Mouse (Mus musculus) liver, embryonic 16.5 days (tissue): ENCODE results near the gene Nhsl2. TPM values are rescaled to one million over a fixed set of nuclear protein-coding genes. Genes with fewer than 3 reads are reported as not detected.

Source experiments
- ATAC-seq: fragments of 200-750 bp; cut with Nextera tagmentation; 2 replicates; pipeline ENCODE4 v1.8.0; 2017; ENCODE audit warnings: low read depth, mild to moderate bottlenecking, moderate number of reproducible peaks, moderate library complexity
- H3K27ac ChIP-seq: fragments of 300-500 bp; sonication (generic); 2 replicates; pipeline ENCODE4 v1.5.1; 2014; ENCODE audit warnings: mild to moderate bottlenecking, low read length
- H3K27me3 ChIP-seq: fragments of 300-500 bp; sonication (generic); 2 replicates; pipeline ENCODE4 v1.6.1; 2014; ENCODE audit warnings: low read depth, low read length, mixed read lengths; ENCODE audit not compliant: control insufficient read depth, insufficient read depth
- H3K36me3 ChIP-seq: fragments of 300-500 bp; sonication (generic); 2 replicates; pipeline ENCODE4 v1.6.1; 2014; ENCODE audit warnings: mild to moderate bottlenecking; ENCODE audit not compliant: control insufficient read depth, insufficient read depth
- H3K4me1 ChIP-seq: fragments of 300-500 bp; sonication (generic); 2 replicates; pipeline ENCODE4 v1.6.1; 2014; ENCODE audit warnings: low read depth, low read length, mixed read lengths; ENCODE audit not compliant: control insufficient read depth
- H3K4me2 ChIP-seq: fragments of 300-500 bp; sonication (generic); 2 replicates; pipeline ENCODE4 v1.6.1; 2014; ENCODE audit warnings: low read depth, low read length, mixed read lengths
- H3K4me3 ChIP-seq: fragments of 300-500 bp; sonication (generic); 2 replicates; pipeline ENCODE4 v1.5.1; 2014; ENCODE audit warnings: low read depth, mild to moderate bottlenecking, low read length
- H3K9ac ChIP-seq: fragments of 300-500 bp; sonication (generic); 2 replicates; pipeline ENCODE4 v1.6.1; 2014; ENCODE audit warnings: low read depth, low read length
- H3K9me3 ChIP-seq: fragments of 300-500 bp; sonication (generic); replicated peaks from 2 replicates; pipeline ENCODE4 v1.6.1; 2016; ENCODE audit warnings: low read length; ENCODE audit not compliant: control insufficient read depth
- WGBS: fragments of 180-500 bp; shearing (Covaris S2); extraction: QIAGEN DNeasy Blood & Tissue Kit; methylation state at CpG from one replicate; pipeline ENCODE4 v1.1.7; 2014; ENCODE audit not compliant: insufficient replicate concordance; 5-methylcytosine and 5-hydroxymethylcytosine counted together
- polyA plus RNA-seq: library from polyadenylated mRNA; unstranded; fragments of >200 nt; fragmentation: Nextera tagmentation; extraction: Ambion mirVana; gene quantifications from 2 replicates; pipeline ENCODE4 v1.2.1, GENCODE M21; 2015

Gene Nhsl2
- polyA plus RNA-seq, 1 experiment from 2014 or later: 1.7 TPM

- Histone ChIP-seq H3K36me3 (no peaks in the 10 kb centered on the region), H3K4me2 (no peak overlapping the region), H3K4me1 (no peaks in the 10 kb centered on the region), H3K4me3 (no peak overlapping the region), H3K27ac (no peak overlapping the region), H3K9me3 (no peaks in the 10 kb centered on the region), H3K27me3 (no peaks in the 10 kb centered on the region), H3K9ac (no peak overlapping the region)
- ATAC-seq: no peak
- WGBS: 63% methylated on average over 4 of the region's 4 CpGs
Measured at GRCm38 (mm10) chrX:101889813-101890469, 40.8 kb downstream of the Nhsl2 start.

GRCm38 (mm10) chrX:101893796-101894195 is 44.6 kb downstream of the Nhsl2 start:
- WGBS: 58% methylated on average over 7 of the region's 7 CpGs
- Histone ChIP-seq H3K27me3 (peaks cover 4% of the 10 kb centered on the region; the same call in 1 of the 2 replicates), H3K9me3 (no peaks in the 10 kb centered on the region), H3K4me1 (no peaks in the 10 kb centered on the region), H3K27ac (no peak overlapping the region), H3K36me3 (no peaks in the 10 kb centered on the region), H3K9ac (no peak overlapping the region), H3K4me2 (no peak overlapping the region), H3K4me3 (no peak overlapping the region)
- ATAC-seq: no peak

GRCm38 (mm10) chrX:101898341-101898740 is 49.2 kb downstream of the Nhsl2 start:
- Histone ChIP-seq H3K9ac (no peak overlapping the region), H3K27ac (no peak overlapping the region), H3K4me2 (no peak overlapping the region), H3K27me3 (peaks cover 4% of the 10 kb centered on the region; the same call in 1 of the 2 replicates), H3K4me3 (no peak overlapping the region), H3K9me3 (no peaks in the 10 kb centered on the region), H3K36me3 (no peaks in the 10 kb centered on the region), H3K4me1 (no peaks in the 10 kb centered on the region)
- no peak for ATAC-seq
- WGBS: 41% methylated on average over 4 of the region's 4 CpGs

- Histone ChIP-seq H3K9ac (no peak overlapping the region), H3K4me3 (no peak overlapping the region), H3K36me3 (no peaks in the 10 kb centered on the region), H3K4me2 (no peak overlapping the region), H3K27ac (no peak overlapping the region), H3K9me3 (no peaks in the 10 kb centered on the region), H3K27me3 (peaks cover 4% of the 10 kb centered on the region; the same call in 1 of the 2 replicates), H3K4me1 (no peaks in the 10 kb centered on the region)
- no peak for ATAC-seq
- WGBS: 65% methylated on average over 7 of the region's 7 CpGs
Measured at GRCm38 (mm10) chrX:101901806-101902490, 52.8 kb downstream of the Nhsl2 start.

- 67% methylated on average over 4 of the region's 4 CpGs for WGBS
Measured at GRCm38 (mm10) chrX:101902597-101902996, 53.4 kb downstream of the Nhsl2 start.

GRCm38 (mm10) chrX:101907301-101907700 is 58.1 kb downstream of the Nhsl2 start:
- Histone ChIP-seq H3K36me3 (no peaks in the 10 kb centered on the region), H3K4me1 (no peaks in the 10 kb centered on the region), H3K4me2 (no peak overlapping the region), H3K9ac (no peak overlapping the region), H3K27me3 (peaks cover 4% of the 10 kb centered on the region; the same call in 1 of the 2 replicates), H3K9me3 (no peaks in the 10 kb centered on the region), H3K4me3 (no peak overlapping the region), H3K27ac (no peak overlapping the region)
- ATAC-seq: no peak
- 33% methylated on average over 5 of the region's 5 CpGs for WGBS

More at GRCm38 (mm10) chrX:101902597-101902996, 53.4 kb downstream of the Nhsl2 start:
- Histone ChIP-seq H3K4me2 (no peak overlapping the region), H3K36me3 (no peaks in the 10 kb centered on the region), H3K4me3 (no peak overlapping the region), H3K9me3 (no peaks in the 10 kb centered on the region), H3K27me3 (peaks cover 4% of the 10 kb centered on the region; the same call in 1 of the 2 replicates), H3K9ac (no peak overlapping the region), H3K27ac (no peak overlapping the region), H3K4me1 (no peaks in the 10 kb centered on the region)
- no peak for ATAC-seq

GRCm38 (mm10) chrX:101929131-101929530 is 79.9 kb downstream of the Nhsl2 start:
- 64% methylated on average over 2 of the region's 2 CpGs for WGBS
- Histone ChIP-seq H3K4me2 (no peak overlapping the region), H3K4me3 (no peak overlapping the region), H3K9ac (no peak overlapping the region), H3K9me3 (no peaks in the 10 kb centered on the region), H3K27ac (no peak overlapping the region), H3K36me3 (no peaks in the 10 kb centered on the region), H3K27me3 (no peaks in the 10 kb centered on the region; the same call in 1 of the 2 replicates), H3K4me1 (no peaks in the 10 kb centered on the region)
- ATAC-seq: no peak

- Histone ChIP-seq H3K4me2 (no peak overlapping the region), H3K9me3 (no peaks in the 10 kb centered on the region)
- 67% methylated on average over 6 of the region's 6 CpGs for WGBS
Measured at GRCm38 (mm10) chrX:101930301-101930700, 81.1 kb downstream of the Nhsl2 start.

GRCm38 (mm10) chrX:101931016-101931415 is 81.8 kb downstream of the Nhsl2 start:
- 65% methylated on average over 5 of the region's 5 CpGs for WGBS
- Histone ChIP-seq H3K4me3 (no peak overlapping the region), H3K4me2 (no peak overlapping the region), H3K9me3 (no peaks in the 10 kb centered on the region), H3K9ac (no peak overlapping the region), H3K36me3 (no peaks in the 10 kb centered on the region), H3K27ac (no peak overlapping the region), H3K4me1 (no peaks in the 10 kb centered on the region), H3K27me3 (no peaks in the 10 kb centered on the region; the same call in 1 of the 2 replicates)
- no peak for ATAC-seq

More at GRCm38 (mm10) chrX:101930301-101930700, 81.1 kb downstream of the Nhsl2 start:
- H3K4me3 ChIP-seq: no peak overlapping the region
- no peaks in the 10 kb centered on the region; the same call in 1 of the 2 replicates for H3K27me3 ChIP-seq
- no peak overlapping the region for H3K9ac ChIP-seq
- H3K36me3 ChIP-seq: no peaks in the 10 kb centered on the region
- ATAC-seq: no peak
- no peak overlapping the region for H3K27ac ChIP-seq
- no peaks in the 10 kb centered on the region for H3K4me1 ChIP-seq
